Mouse (Mus musculus): Measurements from ENCODE around the gene 1700029H14Rik.

DNA sequence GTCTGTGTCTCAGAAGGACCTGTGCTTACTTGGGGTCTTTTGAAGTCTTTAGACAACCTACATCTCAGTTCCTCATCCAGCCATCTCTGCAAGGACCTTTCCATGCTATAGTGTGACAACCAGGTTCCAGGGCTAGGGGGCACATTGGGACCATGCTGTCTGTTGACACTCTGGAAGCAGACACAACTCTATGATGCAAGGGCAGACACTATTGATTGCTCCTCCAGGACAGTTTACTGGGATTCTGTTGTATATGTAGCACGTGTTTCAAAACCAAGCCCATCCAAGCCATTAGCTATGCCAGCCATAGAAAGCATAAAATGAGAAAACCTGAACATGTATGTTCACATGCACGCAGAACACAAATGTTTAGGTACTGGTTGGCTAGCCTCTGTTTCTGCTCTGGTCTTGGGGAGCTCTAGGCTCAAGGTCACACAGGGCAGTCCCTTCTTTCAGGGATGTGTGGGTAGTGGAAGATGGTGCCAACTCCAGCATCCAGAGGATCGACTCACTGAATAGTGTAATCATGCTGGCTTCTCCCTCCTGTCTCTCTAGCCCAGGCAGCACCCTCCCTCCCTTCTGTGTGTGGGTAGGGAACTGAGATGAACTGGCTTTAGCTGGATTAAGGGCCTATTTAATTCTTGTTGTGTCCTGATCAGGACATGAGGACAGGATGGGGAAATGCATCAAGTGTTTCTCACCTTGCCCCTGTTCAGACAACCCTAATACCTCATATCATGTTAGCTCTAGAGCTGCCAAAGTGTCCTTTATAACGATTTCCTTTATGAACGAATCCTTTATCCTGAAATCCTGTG is 48.5 kb downstream of the 1700029H14Rik start:
- TF ChIP-seq CTCF (conservative IDR thresholded peaks at IDR 0.05; ENCODE audit: low read length) (no peak), POU5F1 (IDR thresholded peaks at IDR 0.05; ENCODE audit: borderline replicate concordance, low read length) (no peak)

Data from E14TG2a.4 (cell line).